Mouse (Mus musculus): ENCODE results near the gene Fktn. TPM values are rescaled to one million over a fixed set of nuclear protein-coding genes. Genes with fewer than 3 reads are reported as not detected.

Gene Fktn
- polyA plus RNA-seq, 1 experiment, result 20.7 TPM

DNA sequence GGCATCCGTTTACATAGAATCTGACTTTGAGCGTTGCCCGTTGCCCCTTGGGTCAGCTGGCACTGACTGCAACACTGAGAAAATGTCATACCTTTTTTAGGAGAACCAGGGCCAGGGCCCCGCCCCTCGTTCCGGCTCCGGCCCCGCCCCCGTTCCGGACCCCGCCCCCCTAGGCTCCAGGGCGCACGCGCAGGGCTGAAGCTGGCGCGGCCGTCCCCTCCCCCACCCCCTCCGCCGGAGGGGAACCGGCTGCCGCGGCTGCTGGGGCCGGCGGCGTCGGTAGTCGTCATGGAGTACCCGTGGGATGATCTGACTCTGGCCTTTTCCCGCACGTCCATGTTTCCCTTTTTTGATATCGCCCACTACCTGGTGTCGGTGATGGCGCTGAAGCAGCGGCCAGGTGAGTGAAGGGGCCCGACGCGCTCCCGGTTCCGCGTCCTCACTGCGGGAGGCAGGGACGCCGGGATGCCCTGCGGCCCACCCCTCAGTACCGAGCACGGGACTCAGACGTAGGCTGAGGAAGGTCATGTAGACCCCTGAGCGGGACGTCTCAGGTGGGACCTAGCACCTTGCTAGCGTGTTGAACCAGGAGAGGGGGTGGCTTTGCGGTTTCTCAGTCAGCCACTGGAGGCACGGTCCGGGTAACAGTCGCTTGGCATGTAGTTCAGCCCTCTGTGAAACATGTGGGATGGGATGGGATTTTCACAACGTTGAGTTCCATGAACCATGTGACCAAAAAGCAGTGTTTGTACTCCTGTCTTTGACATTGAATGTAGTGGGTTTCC lies 112.2 kb downstream of the Fktn start, which contains the start of gene Tmem38b:
Gene Tmem38b (plus strand): TSS at position 225 of the 785 bp plus-strand sequence.
- peak in 1 of 2 experiments; percentile 68 for DNase-seq (ENCODE audit: extremely low spot score in 1 of 2, low spot score in 1 of 2)

DNA sequence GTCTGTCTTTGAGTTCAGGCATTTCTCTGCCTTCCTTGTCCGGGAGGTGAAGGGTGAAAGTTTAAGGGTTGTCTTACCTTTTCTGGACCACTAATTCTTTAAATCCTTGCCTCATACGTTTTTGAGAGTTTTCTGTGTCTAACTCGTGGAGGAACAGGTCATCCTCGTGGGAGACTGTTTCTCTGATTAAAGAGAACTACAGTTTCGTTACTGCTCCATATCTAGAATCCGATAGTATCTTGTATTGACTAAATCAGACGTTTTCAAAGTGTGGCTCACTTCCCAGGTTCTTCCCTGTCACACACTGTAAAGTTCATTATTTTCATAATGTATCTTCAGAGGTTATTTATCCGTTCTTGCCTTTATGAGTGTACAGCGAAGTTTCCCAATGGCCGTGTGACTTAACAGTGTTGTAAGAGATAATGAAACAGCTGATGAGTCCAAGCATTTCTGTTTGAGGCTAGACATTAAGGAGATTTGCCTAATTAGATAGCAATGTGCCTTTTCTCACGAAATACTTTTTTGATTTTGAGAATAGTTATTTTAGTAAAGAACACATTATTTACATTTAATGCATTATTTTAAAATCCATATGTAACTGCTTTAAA lies 112.9 kb downstream of the Fktn start:
- DNase-seq (ENCODE audit: extremely low spot score in 1 of 2, low spot score in 1 of 2), result no peak

Other genes starting within 250 kb of the Fktn start
- 12.0 and 12.9 TPM in 2 replicates for gene Fsd1l, start 82.5 kb upstream of the Fktn start, polyA plus RNA-seq (2012; rRNA removed)
- 0.15 and 0.24 TPM in 2 replicates for gene Tal2, start 65.7 kb downstream of the Fktn start, polyA plus RNA-seq (2012; rRNA removed)
- 7.0 and 8.6 TPM in 2 replicates for gene Tmem38b, start 112.0 kb downstream of the Fktn start, polyA plus RNA-seq (2012; rRNA removed)